Mouse (Mus musculus): Measurements from ENCODE around the gene Cdk19.

Gene Cdk19

GRCm38 (mm10) chr10:40339351-40339964 is at the start of gene Cdk19:
Cdk19 (plus strand) TSS chr10:40339564.
- no peak for DNase-seq

- DNase-seq: no peak
These were observed 46.7 kb upstream of the Cdk19 start for GRCm38 (mm10) chr10:40292640-40293039.

GRCm38 (mm10) chr10:40300648-40301171 is 38.7 kb upstream of the Cdk19 start:
- peak; percentile 71 to 82 for DNase-seq

- peak; percentile 59 to 64 for DNase-seq
These were observed 37.9 kb upstream of the Cdk19 start for GRCm38 (mm10) chr10:40301181-40302075.

GRCm38 (mm10) chr10:40302140-40302985 is 37.0 kb upstream of the Cdk19 start, which contains the start of gene Amd1:
Amd1 (minus strand) TSS chr10:40302186.
- DNase-seq: peak; percentile 100

GRCm38 (mm10) chr10:40305989-40306388 is 33.4 kb upstream of the Cdk19 start:
- no peak for DNase-seq

- DNase-seq: no peak
These were observed 31.4 kb upstream of the Cdk19 start for GRCm38 (mm10) chr10:40307826-40308583.

- DNase-seq: no peak
These were observed 29.3 kb upstream of the Cdk19 start for GRCm38 (mm10) chr10:40309884-40310635.

- no peak for DNase-seq
These were observed 26.6 kb upstream of the Cdk19 start for GRCm38 (mm10) chr10:40312781-40313180.

- no peak for DNase-seq
These were observed 22.4 kb upstream of the Cdk19 start for GRCm38 (mm10) chr10:40316841-40317585.

- no peak for DNase-seq
These were observed 19.1 kb upstream of the Cdk19 start for GRCm38 (mm10) chr10:40320306-40320705.

- DNase-seq: no peak
These were observed 11.3 kb upstream of the Cdk19 start for GRCm38 (mm10) chr10:40328004-40328551.

GRCm38 (mm10) chr10:40330262-40330661 is 9.1 kb upstream of the Cdk19 start:
- no peak for DNase-seq

- no peak for DNase-seq
These were observed 6.5 kb upstream of the Cdk19 start for GRCm38 (mm10) chr10:40332864-40333263.

- DNase-seq: no peak
These were observed 2.7 kb downstream of the Cdk19 start for GRCm38 (mm10) chr10:40342036-40342435.

- DNase-seq: no peak
These were observed 7.5 kb downstream of the Cdk19 start for GRCm38 (mm10) chr10:40346776-40347403.

GRCm38 (mm10) chr10:40347461-40347954 is 8.1 kb downstream of the Cdk19 start:
- no peak for DNase-seq

GRCm38 (mm10) chr10:40348566-40349536 is 9.5 kb downstream of the Cdk19 start:
- DNase-seq: peak; percentile 96 to 97

Data from cerebellum, postnatal 36 days (tissue).